Mouse (Mus musculus) cerebellum, adult 9-11 months (tissue): Measurements from ENCODE around the gene Tagln2.
A peak's percentile ranks its signal among the peaks of the same experiment; 100 is the strongest.

Experiments used
- DNase-seq: peaks from one replicate; pipeline ENCODE4 v3.0.0; 2022

The Tagln2 gene

GRCm38 (mm10) chr1:172530544-172531220, 30.8 kb downstream of the Tagln2 start:
- DNase-seq = no peak

- DNase-seq = peak; percentile 86
These were observed 32.7 kb downstream of the Tagln2 start for GRCm38 (mm10) chr1:172532551-172532950.

- no peak for DNase-seq
These were observed 35.3 kb downstream of the Tagln2 start for GRCm38 (mm10) chr1:172535116-172535515.

- DNase-seq = no peak
These were observed 40.0 kb downstream of the Tagln2 start for GRCm38 (mm10) chr1:172539827-172540226.

- no peak for DNase-seq
These were observed 40.5 kb downstream of the Tagln2 start for GRCm38 (mm10) chr1:172540283-172540820.

- DNase-seq = no peak
These were observed 46.2 kb downstream of the Tagln2 start for GRCm38 (mm10) chr1:172546062-172546461.

- no peak for DNase-seq
These were observed 48.7 kb downstream of the Tagln2 start for GRCm38 (mm10) chr1:172548501-172548900.

- no peak for DNase-seq
These were observed 49.5 kb downstream of the Tagln2 start for GRCm38 (mm10) chr1:172549314-172549713.

GRCm38 (mm10) chr1:172549717-172550116, 49.9 kb downstream of the Tagln2 start:
- DNase-seq = no peak

- DNase-seq = no peak
These were observed 50.7 kb downstream of the Tagln2 start for GRCm38 (mm10) chr1:172550551-172550951.

- DNase-seq = no peak
These were observed 51.2 kb downstream of the Tagln2 start for GRCm38 (mm10) chr1:172551009-172551408.

GRCm38 (mm10) chr1:172552623-172553022, 52.8 kb downstream of the Tagln2 start:
- DNase-seq = no peak

GRCm38 (mm10) chr1:172555638-172556037, 55.8 kb downstream of the Tagln2 start, which contains the start of gene Vsig8:
Gene Vsig8, plus strand, starts transcription at chr1:172555938.
- no peak for DNase-seq
